Mouse (Mus musculus) heart, embryonic 15.5 days (tissue): ENCODE measurements around the gene C2cd3. TPM values are rescaled to one million over a fixed set of nuclear protein-coding genes. Genes with fewer than 3 reads are reported as not detected.

Experiments
- ATAC-seq: fragments of 200-750 bp; cut with Nextera tagmentation; replicated peaks from 2 replicates; pipeline ENCODE4 v1.8.0; 2017; ENCODE audit warnings: low read depth, moderate TSS enrichment; ENCODE audit not compliant: insufficient number of reproducible peaks, insufficient read depth, low FRiP score
- H3K27ac ChIP-seq: fragments of 300-500 bp; sonication (generic); 2 replicates; pipeline ENCODE4 v1.5.1; 2015; ENCODE audit warnings: mild to moderate bottlenecking, inconsistent platforms
- H3K27me3 ChIP-seq: fragments of 300-500 bp; sonication (generic); 2 replicates; pipeline ENCODE4 v1.6.1; 2015; ENCODE audit warnings: inconsistent platforms
- H3K36me3 ChIP-seq: fragments of 300-500 bp; sonication (generic); 2 replicates; pipeline ENCODE4 v1.6.1; 2015; ENCODE audit warnings: mild to moderate bottlenecking, inconsistent platforms
- H3K4me1 ChIP-seq: fragments of 300-500 bp; sonication (generic); replicated peaks from 2 replicates; pipeline ENCODE4 v1.6.1; 2015; ENCODE audit warnings: inconsistent platforms
- H3K4me2 ChIP-seq: fragments of 300-500 bp; sonication (generic); 2 replicates; pipeline ENCODE4 v1.6.1; 2015; ENCODE audit warnings: inconsistent platforms, mild to moderate bottlenecking, moderate library complexity
- H3K4me3 ChIP-seq: fragments of 300-500 bp; sonication (generic); 2 replicates; pipeline ENCODE4 v1.5.1; 2015; ENCODE audit warnings: mild to moderate bottlenecking, inconsistent platforms
- H3K9ac ChIP-seq: fragments of 300-500 bp; sonication (generic); 2 replicates; pipeline ENCODE4 v1.6.1; 2015; ENCODE audit warnings: mild to moderate bottlenecking, inconsistent platforms
- H3K9me3 ChIP-seq: fragments of 300-500 bp; sonication (generic); replicated peaks from 2 replicates; pipeline ENCODE4 v1.6.1; 2016; ENCODE audit warnings: inconsistent platforms
- WGBS: fragments of 180-500 bp; shearing (Covaris S2); methylation state at CpG from one replicate; pipeline ENCODE4 v1.1.7; 2015; ENCODE audit warnings: mixed read lengths; 5-methylcytosine and 5-hydroxymethylcytosine counted together
- polyA plus RNA-seq: library from polyadenylated mRNA; unstranded; fragments of >200 nt; fragmentation: Nextera tagmentation; extraction: Ambion mirVana; gene quantifications from 2 replicates; pipeline ENCODE4 v1.2.1, GENCODE M21; 2015

Gene C2cd3
- polyA plus RNA-seq, 1 experiment from 2014 or later, result 11.8 TPM

DNA sequence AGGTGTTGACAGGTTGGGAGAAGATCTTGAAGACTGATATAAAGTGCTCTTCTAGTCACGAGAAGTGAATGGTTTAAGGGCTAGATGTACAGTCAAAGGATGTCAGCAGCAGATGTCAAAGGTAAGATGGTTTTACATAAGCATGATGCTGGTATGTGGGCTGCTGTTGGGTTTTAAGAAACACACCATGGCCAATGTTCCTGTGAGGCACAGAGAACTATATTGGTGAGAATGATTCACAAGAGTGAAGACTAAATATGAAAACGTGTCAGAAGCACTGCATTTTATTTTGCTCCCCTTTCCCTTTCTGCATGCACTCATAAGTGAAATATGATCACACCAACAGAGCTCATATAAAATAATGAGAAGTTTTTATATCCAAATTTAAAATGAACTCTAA lies 8.9 kb upstream of the C2cd3 start:
- Histone ChIP-seq H3K4me1 (peaks cover 10% of the 10 kb centered on the region), H3K27ac (no peak overlapping the region), H3K4me3 (no peak overlapping the region), H3K9ac (no peak overlapping the region), H3K27me3 (no peaks in the 10 kb centered on the region), H3K36me3 (no peaks in the 10 kb centered on the region), H3K4me2 (no peak overlapping the region), H3K9me3 (no peaks in the 10 kb centered on the region)
- ATAC-seq, result no peak
- WGBS, result 74% methylated on average over 2 of the region's 2 CpGs

DNA sequence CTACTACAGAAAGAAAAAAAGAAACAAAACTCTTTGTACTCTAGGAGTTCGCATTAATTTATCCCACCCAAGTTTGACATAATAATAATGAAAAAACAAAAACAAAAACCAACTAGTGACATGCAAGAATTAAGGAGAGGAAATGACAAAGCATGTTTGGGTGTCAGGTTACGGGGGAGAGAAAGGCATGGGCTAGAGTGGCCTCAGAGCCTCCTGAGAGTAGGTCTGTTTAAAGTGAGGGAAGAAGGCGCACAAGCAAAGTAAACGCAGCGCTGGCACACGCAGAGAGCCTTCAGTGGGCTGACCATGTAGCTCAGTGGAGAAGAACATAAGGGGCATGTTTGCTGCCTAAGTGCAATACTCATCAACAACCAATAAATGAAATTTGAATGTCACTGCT lies 7.1 kb upstream of the C2cd3 start:
- H3K4me1 ChIP-seq, result peaks cover 9% of the 10 kb centered on the region
- H3K9me3 ChIP-seq, result no peaks in the 10 kb centered on the region
- H3K9ac ChIP-seq, result no peak overlapping the region
- H3K36me3 ChIP-seq, result no peaks in the 10 kb centered on the region
- ATAC-seq, result no peak
- no peak overlapping the region for H3K27ac ChIP-seq
- no peak overlapping the region for H3K4me2 ChIP-seq
- no peak overlapping the region for H3K4me3 ChIP-seq
- no peaks in the 10 kb centered on the region for H3K27me3 ChIP-seq
- WGBS, result 37% methylated on average over 6 of the region's 6 CpGs

DNA sequence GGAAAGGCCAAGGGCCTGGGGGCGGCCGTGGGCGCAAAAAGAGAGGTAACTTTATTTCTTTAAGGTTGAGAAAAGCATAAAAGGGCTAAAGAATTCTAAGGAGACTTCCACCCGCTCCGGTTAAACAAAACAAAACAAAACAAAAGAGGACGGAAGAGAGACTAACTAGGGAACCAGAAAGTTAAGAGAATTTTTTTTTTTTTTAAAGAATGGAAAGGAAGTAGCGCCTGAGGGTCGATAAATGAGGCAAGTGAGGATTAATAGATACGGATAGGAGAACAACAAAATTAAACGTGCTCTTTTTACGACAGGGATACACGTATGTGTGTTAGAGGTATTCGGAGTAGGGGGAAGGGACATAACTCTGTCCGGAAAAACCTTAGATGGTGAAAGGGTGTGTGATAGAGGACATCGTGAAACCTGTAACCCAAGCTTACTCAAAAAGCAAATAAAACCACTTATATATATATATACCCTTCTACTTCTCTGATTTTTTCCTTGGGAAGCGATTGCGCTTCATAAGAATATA lies 483 bp downstream of the C2cd3 start:
- Histone ChIP-seq H3K4me2 (peak overlapping the region; percentile 69), H3K27me3 (no peaks in the 10 kb centered on the region), H3K4me1 (peaks cover 15% of the 10 kb centered on the region), H3K4me3 (peak overlapping the region; percentile 74), H3K9ac (peak overlapping the region; percentile 59), H3K9me3 (no peaks in the 10 kb centered on the region), H3K36me3 (peaks cover 19% of the 10 kb centered on the region), H3K27ac (peak overlapping the region; percentile 84)
- WGBS, result 7% methylated on average over 17 of the region's 17 CpGs
- no peak for ATAC-seq

DNA sequence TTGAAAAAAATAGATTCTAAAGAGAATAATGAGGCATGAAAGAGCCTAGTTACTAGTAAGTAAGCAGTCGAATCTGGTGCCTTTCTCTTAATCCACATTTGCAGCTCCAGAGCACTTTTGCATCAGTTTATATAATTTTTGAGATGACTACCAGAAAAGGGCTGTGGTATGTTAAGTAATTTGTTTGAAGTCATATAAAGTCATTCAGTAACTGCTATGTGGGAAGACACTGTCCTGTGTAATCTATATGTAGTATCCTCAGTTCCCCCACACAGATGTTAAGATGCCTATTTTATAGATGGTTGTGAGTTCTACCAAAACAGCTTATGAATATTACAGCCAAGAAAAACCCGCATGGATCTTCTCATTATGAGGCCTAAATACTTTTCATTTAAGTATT lies 6.2 kb downstream of the C2cd3 start:
- peaks cover 44% of the 10 kb centered on the region for H3K36me3 ChIP-seq
- 79% methylated on average over 2 of the region's 2 CpGs for WGBS
- H3K9me3 ChIP-seq, result no peaks in the 10 kb centered on the region
- no peak for ATAC-seq
- H3K4me3 ChIP-seq, result no peak overlapping the region
- no peak overlapping the region for H3K9ac ChIP-seq
- no peak overlapping the region for H3K27ac ChIP-seq
- H3K4me1 ChIP-seq, result no peaks in the 10 kb centered on the region; the same call in 1 of the 2 replicates
- no peak overlapping the region for H3K4me2 ChIP-seq
- no peaks in the 10 kb centered on the region for H3K27me3 ChIP-seq

DNA sequence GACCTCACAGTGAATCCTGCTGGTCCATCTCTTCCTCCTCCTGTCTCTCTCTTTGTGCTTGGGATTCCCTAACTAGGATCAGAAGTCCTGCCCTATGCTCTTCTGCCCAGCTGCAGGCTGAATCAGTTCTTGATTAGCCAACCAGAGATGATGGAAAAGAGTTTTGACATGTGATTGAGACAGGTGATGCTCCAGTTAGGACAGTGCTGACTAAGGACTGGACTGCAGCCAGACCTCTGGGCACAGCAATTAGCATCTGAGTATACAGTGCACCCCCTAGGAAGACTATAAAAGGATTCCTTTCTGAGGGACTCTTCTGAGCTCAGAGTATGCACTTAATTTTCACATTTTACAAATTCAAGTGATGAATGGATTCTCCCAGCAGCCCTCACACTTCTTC lies 9.1 kb downstream of the C2cd3 start:
- ATAC-seq, result no peak
- no peaks in the 10 kb centered on the region for H3K9me3 ChIP-seq
- no peaks in the 10 kb centered on the region for H3K27me3 ChIP-seq
- peaks cover 33% of the 10 kb centered on the region for H3K36me3 ChIP-seq
- no peaks in the 10 kb centered on the region for H3K4me1 ChIP-seq
- no peak overlapping the region for H3K4me2 ChIP-seq
- no peak overlapping the region for H3K9ac ChIP-seq
- H3K4me3 ChIP-seq, result no peak overlapping the region
- H3K27ac ChIP-seq, result no peak overlapping the region

DNA sequence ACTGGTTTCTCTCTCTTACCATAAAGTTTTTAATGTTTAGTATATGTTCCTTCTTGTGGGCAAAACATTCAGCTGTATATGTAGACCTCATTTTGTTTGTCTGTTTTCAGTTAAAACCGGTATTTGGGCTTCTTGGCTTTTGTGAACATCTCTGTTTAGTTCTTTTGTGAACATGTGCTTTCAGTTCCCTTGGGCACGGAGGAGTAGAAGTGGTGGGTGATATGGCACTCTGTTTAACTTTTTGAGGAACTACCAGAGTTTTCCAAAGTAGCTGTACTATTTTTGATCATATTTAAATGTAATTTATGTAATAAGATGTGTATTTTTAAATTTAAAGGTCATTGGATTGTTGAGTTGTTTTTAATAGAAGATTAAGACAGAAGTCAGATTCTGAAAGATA lies 11.2 kb downstream of the C2cd3 start:
- Histone ChIP-seq H3K9ac (no peak overlapping the region), H3K27me3 (no peaks in the 10 kb centered on the region), H3K4me3 (no peak overlapping the region), H3K9me3 (no peaks in the 10 kb centered on the region), H3K36me3 (peaks cover 24% of the 10 kb centered on the region), H3K4me1 (no peaks in the 10 kb centered on the region), H3K27ac (no peak overlapping the region), H3K4me2 (no peak overlapping the region)
- 91% methylated on average over 2 of the region's 2 CpGs for WGBS
- ATAC-seq, result no peak

DNA sequence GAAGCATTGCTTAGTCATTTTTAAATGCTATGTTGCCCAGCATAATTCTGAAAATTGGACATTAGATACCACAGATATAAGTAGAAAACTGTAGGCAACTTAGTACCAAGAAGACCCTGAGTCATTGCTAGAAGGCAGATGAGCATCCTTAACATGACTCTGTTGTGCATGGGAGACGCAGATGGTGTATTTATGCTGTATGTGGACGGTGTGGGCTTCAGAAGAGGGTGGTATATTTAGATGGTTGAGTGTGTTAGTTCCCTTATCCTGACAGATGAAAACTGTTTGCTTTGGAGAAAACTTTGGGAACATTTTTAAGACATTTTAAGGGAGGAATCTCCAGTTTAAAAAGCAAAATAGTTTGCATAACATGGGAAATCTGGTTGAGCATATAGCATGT lies 16.1 kb downstream of the C2cd3 start:
- no peak overlapping the region for H3K4me3 ChIP-seq
- H3K9ac ChIP-seq, result no peak overlapping the region
- WGBS, result 88% methylated on average over 2 of the region's 2 CpGs
- no peak overlapping the region for H3K27ac ChIP-seq
- H3K27me3 ChIP-seq, result no peaks in the 10 kb centered on the region
- H3K9me3 ChIP-seq, result no peaks in the 10 kb centered on the region
- H3K36me3 ChIP-seq, result peaks cover 22% of the 10 kb centered on the region
- ATAC-seq, result no peak
- H3K4me2 ChIP-seq, result no peak overlapping the region
- H3K4me1 ChIP-seq, result no peaks in the 10 kb centered on the region

DNA sequence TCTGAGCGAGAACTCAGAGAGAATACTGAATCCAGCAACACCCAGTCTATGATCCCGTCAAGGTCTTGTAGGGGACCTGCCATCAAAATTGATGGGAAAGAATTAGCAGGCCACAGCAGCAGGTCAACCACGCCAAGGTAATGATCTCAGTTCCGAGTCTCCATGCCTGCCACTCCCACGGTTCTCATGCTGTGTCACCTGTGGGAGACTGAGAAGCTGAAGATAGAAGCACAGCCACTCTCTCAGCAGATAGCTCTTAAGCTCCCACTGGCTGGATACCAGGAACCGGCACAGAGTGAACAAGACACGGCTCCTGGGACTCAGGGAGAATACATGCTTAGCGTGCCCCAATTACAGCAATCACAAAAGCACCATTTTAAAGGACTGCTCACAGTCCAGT lies 18.1 kb downstream of the C2cd3 start:
- Histone ChIP-seq H3K27ac (no peak overlapping the region), H3K27me3 (no peaks in the 10 kb centered on the region), H3K4me1 (no peaks in the 10 kb centered on the region), H3K9ac (no peak overlapping the region), H3K4me2 (no peak overlapping the region), H3K36me3 (peaks cover 25% of the 10 kb centered on the region), H3K9me3 (no peaks in the 10 kb centered on the region), H3K4me3 (no peak overlapping the region)
- 77% methylated on average over 8 of the region's 8 CpGs for WGBS
- no peak for ATAC-seq

DNA sequence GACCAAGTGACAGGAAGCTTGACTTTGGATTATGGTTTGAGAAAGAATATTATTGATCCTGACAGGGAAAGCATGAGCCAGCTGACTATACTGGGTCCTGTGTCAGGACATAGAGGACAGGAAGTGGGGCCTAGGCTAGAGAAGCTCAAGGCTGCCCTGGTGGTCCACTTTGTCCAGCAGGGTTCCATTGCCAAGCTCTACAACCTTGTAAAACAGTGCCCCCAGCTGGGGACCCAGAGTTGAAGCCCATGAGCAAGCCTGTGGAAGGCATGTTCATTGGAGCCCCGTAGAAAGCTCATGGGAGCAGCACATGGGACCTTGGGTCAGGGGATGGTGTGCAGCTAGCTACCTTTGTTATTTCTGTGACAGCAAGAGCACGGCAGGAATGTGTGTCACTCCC lies 20.2 kb downstream of the C2cd3 start:
- WGBS, result 65% methylated on average over 2 of the region's 2 CpGs
- H3K9ac ChIP-seq, result no peak overlapping the region
- H3K4me2 ChIP-seq, result no peak overlapping the region
- H3K27ac ChIP-seq, result no peak overlapping the region
- no peaks in the 10 kb centered on the region for H3K4me1 ChIP-seq
- H3K36me3 ChIP-seq, result peaks cover 32% of the 10 kb centered on the region
- no peaks in the 10 kb centered on the region for H3K27me3 ChIP-seq
- no peak for ATAC-seq
- H3K4me3 ChIP-seq, result no peak overlapping the region
- H3K9me3 ChIP-seq, result no peaks in the 10 kb centered on the region

DNA sequence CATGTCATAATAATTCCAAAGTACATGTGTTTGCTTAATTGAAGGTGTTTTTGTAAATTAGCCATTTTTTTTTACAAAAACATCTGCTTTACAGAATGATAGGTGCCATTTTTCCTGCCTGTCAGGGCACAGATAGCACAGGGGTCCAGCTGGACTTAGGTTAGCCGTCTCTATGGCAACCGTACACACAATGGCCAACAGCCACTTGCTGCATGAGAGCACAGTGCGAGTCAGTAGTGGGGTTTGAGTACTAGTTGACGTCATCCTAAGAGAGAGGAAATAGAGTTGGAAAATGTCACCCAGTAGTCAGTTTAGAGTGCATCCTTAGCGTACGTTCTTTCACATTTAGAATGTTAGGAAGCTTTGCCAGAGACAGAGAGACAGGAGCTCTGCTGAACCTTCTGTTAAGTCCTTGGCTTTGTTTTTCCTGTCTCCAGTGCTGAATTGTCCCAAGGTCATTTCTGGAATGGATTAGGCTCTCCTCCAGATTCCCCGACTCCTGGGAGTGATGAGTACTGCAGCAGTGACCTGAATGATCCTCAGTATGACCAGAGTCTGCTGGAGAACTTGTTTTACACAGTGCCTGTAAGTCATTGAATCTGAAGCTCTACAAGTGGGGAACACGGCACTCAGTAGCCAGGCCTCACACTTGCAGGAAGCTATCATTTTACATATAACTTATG lies 27.3 kb downstream of the C2cd3 start:
- Histone ChIP-seq H3K36me3 (peaks cover 25% of the 10 kb centered on the region), H3K4me2 (no peak overlapping the region)

DNA sequence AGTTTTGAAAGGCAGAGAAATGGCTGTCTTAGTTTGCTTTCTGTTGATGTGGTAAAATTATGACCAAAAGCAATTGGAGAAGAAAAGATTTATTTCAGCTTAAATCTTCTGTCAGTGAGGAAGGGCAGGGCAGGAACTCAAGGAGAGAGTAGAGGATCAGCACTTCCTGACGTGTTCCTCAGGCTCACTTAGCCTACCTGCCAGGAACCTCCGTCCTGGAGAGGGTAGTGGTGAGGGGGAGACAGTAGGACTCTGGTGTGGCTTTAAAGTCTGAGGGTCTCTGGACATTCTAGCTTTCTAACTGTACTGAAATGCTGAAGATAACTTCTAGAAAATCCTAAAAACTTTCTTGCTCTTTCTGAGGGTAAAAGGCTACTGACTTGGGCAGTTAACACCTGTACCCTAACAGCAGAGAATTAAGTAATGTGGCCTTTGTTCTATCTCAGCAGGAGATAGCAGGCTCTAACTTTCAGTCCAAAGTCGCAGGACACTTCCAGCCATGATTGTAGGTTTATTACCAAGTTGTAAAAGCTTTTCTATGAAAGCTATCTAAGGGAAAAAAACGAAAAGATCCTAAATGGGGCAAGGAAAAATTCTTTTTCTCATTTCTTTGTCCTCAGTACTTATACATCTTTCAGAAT lies 29.0 kb downstream of the C2cd3 start:
- Histone ChIP-seq H3K9ac (no peak overlapping the region), H3K27me3 (no peaks in the 10 kb centered on the region), H3K4me2 (no peak overlapping the region), H3K9me3 (no peaks in the 10 kb centered on the region), H3K36me3 (peaks cover 17% of the 10 kb centered on the region), H3K27ac (no peak overlapping the region), H3K4me1 (0 out of 2 replicates have a peak, but pooled peaks cover 6% of the 10 kb centered on the region), H3K4me3 (no peak overlapping the region)
- 64% methylated on average over 4 of the region's 4 CpGs for WGBS
- no peak for ATAC-seq

More for the DNA sequence above, 27.3 kb downstream of the C2cd3 start:
- no peak overlapping the region for H3K9ac ChIP-seq
- ATAC-seq, result no peak; the same call in 1 of the 2 replicates
- 0 out of 2 replicates have a peak overlapping the region, but pooled peaks have one; percentile 11 for H3K27ac ChIP-seq
- no peak overlapping the region for H3K4me3 ChIP-seq
- 0 out of 2 replicates have a peak, but pooled peaks cover 6% of the 10 kb centered on the region for H3K4me1 ChIP-seq
- no peaks in the 10 kb centered on the region for H3K9me3 ChIP-seq
- no peaks in the 10 kb centered on the region for H3K27me3 ChIP-seq
- WGBS, result 36% methylated on average over 8 of the region's 8 CpGs

DNA sequence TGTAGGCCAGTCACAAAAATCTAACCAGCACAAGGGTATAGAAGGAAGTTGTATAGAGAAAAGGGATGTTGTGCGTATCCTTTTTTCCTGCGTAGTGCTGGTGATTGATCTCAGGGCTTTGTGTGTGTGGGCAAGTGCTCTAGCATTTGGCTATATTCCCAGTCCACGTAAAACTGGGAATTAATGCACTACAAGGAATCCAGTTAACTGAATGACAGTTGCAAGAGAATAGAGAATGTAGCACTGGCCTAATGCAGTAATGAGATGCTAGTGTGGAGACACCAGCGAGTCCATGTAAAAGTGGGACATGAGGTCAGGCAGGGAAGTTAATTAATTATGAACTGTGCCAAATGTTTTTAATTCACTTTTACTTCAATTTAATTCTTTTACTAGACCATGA lies 30.7 kb downstream of the C2cd3 start:
- Histone ChIP-seq H3K9me3 (no peaks in the 10 kb centered on the region), H3K9ac (no peak overlapping the region), H3K4me1 (0 out of 2 replicates have a peak, but pooled peaks cover 6% of the 10 kb centered on the region), H3K27me3 (no peaks in the 10 kb centered on the region), H3K27ac (no peak overlapping the region), H3K4me2 (no peak overlapping the region), H3K36me3 (peaks cover 33% of the 10 kb centered on the region), H3K4me3 (no peak overlapping the region)
- WGBS, result 85% methylated on average over 4 of the region's 4 CpGs
- ATAC-seq, result no peak
